Mouse (Mus musculus): ENCODE measurements around the gene Gm49396. TPM values are rescaled to one million over a fixed set of nuclear protein-coding genes. Genes with fewer than 3 reads are reported as not detected.

Gm49396 gene
- polyA plus RNA-seq, 1 experiment from 2014 or later, result 17.0 TPM

DNA sequence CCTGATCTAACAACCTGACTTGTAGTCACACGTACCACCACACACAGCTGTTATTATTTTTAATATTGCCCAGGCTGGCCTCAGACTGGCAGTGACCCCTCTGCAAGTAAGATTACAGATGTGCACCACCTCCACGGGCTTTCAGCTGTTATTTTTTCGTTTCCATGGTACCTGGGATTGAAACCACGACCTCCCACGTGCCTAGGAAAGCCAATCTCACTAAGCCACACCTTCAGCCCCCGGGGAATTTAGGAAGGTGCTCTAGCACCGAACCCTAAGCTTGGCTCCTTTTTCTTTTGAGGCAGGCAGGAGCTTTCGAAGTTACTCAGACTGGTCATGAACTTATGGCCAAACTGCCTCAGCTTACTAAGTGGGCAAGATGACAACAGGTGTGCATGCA, 41.3 kb downstream of the Gm49396 start:
- Histone ChIP-seq H3K27me3 (no peaks in the 10 kb centered on the region), H3K9me3 (replicated peaks) (no peaks in the 10 kb centered on the region), H3K27ac (no peak overlapping the region), H3K4me1 (peaks cover 44% of the 10 kb centered on the region), H3K9ac (no peak overlapping the region), H3K36me3 (no peaks in the 10 kb centered on the region), H3K4me3 (replicated peaks) (no peak overlapping the region), H3K4me2 (no peak overlapping the region)
- WGBS, result 37% methylated on average over 8 of the region's 8 CpGs
- ATAC-seq (replicated peaks; ENCODE audit: low FRiP score), result no peak

DNA sequence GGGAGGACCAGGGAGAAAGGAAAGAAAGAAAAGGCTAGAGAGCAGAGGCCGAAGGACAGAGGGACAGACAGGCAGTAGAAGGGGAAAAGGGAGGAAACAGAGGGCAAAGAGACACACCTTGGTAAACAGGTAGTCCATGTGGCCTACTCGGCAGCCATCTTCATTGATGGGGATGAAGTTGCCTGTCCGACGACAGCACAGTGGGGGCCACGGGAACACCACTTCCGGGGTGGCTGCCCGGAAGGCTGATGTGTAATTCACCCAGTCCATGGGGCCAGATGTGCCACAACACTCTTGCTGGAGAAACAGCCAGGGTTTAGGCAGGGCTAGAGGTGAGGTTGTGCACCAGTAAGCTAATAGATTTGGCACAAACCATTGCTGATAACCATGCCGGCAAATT, 41.8 kb downstream of the Gm49396 start:
- no peaks in the 10 kb centered on the region for H3K9me3 ChIP-seq (replicated peaks)
- H3K36me3 ChIP-seq, result no peaks in the 10 kb centered on the region
- H3K4me1 ChIP-seq, result peaks cover 39% of the 10 kb centered on the region
- no peak overlapping the region for H3K4me2 ChIP-seq
- H3K9ac ChIP-seq, result no peak overlapping the region
- no peak overlapping the region for H3K27ac ChIP-seq
- ATAC-seq (replicated peaks; ENCODE audit: low FRiP score), result no peak
- no peak overlapping the region for H3K4me3 ChIP-seq (replicated peaks)
- H3K27me3 ChIP-seq, result no peaks in the 10 kb centered on the region
- 86% methylated on average over 8 of the region's 8 CpGs for WGBS

DNA sequence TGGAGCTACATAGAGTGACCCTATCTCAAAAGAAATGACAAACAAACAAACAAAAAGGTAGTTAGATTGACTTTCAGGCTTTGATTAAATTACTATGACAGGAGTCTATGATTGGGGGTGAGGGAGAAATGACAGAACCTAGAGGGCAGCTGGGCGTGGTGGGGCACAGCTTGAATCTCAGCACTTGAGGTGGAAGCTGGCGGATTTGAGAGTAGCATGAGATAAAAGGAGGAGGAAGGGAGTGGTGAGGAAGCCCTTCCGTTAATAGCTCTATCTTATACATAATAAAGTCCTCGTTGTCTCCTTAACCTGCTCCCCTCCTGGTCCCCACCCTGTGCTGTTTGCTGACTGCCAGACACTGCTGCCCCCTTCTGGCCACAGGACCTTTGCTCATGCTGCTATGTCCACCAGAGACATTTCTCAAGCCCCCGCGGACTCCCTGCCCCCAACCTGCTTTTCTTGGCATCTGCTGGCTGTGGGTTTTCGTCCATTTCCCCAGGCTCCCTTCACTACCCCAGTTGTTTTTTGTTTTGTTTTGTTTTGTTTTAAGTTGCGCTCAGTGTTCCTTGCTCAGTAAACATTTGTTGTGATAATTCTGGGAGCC, 44.7 kb downstream of the Gm49396 start:
- Histone ChIP-seq H3K4me1 (peaks cover 33% of the 10 kb centered on the region), H3K4me2 (no peak overlapping the region), H3K9me3 (replicated peaks) (no peaks in the 10 kb centered on the region), H3K4me3 (replicated peaks) (no peak overlapping the region), H3K27ac (no peak overlapping the region), H3K36me3 (no peaks in the 10 kb centered on the region), H3K9ac (no peak overlapping the region), H3K27me3 (no peaks in the 10 kb centered on the region)
- ATAC-seq (replicated peaks; ENCODE audit: low FRiP score), result 0 out of 2 replicates have a peak, but pooled peaks have one; percentile 59
- WGBS, result 24% methylated on average over 8 of the region's 8 CpGs

DNA sequence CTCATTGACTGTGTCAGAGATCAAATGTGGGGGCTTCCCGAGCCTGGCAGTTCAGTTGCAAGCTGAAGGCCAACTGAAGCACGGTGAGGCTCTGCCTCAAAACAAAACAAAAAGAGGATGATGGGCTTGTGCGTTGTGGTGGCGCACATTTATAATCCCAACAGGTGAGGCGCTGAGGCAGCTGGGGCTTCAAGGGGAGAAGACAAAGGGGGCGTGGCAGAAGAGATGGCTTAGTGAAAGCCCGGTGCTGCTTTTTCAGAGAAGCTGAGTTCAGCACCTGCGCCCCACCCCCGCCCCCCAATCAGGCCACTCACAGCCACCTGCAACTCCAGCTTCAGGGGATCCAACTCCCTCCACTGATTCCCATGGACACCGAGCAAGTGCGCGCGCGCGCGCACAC, 45.3 kb downstream of the Gm49396 start:
- no peak overlapping the region for H3K4me3 ChIP-seq (replicated peaks)
- ATAC-seq (replicated peaks; ENCODE audit: low FRiP score), result no peak
- no peaks in the 10 kb centered on the region for H3K27me3 ChIP-seq
- no peak overlapping the region for H3K9ac ChIP-seq
- whole genome bisulfite sequencing, result 55% methylated on average over 16 of the region's 16 CpGs
- H3K4me1 ChIP-seq, result peaks cover 33% of the 10 kb centered on the region
- no peaks in the 10 kb centered on the region for H3K36me3 ChIP-seq
- no peak overlapping the region for H3K27ac ChIP-seq
- H3K9me3 ChIP-seq (replicated peaks), result no peaks in the 10 kb centered on the region
- no peak overlapping the region for H3K4me2 ChIP-seq

DNA sequence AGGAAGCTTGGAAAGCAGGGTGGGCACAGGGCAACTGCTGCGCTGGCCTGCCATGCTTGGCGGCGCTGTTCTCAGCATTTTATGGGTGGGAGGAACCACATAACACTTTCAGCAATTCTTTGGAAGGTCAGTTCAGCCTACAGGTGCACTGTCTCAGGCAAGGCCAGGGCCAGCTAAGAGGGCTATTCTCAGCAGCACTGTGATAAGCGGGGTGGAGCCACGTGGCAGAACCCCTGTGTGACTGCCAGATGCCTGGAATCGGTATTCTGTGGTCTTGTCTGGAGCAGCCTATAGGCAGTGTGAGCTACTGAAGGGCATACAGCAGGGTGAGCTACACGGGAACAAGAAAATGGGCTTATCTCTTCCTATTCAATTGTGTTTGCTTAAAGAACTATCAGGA, 46.9 kb downstream of the Gm49396 start:
- no peaks in the 10 kb centered on the region for H3K9me3 ChIP-seq (replicated peaks)
- no peaks in the 10 kb centered on the region for H3K27me3 ChIP-seq
- no peaks in the 10 kb centered on the region for H3K36me3 ChIP-seq
- peaks cover 22% of the 10 kb centered on the region for H3K4me1 ChIP-seq
- H3K4me2 ChIP-seq, result no peak overlapping the region
- H3K27ac ChIP-seq, result no peak overlapping the region
- ATAC-seq (replicated peaks; ENCODE audit: low FRiP score), result no peak
- no peak overlapping the region for H3K9ac ChIP-seq
- WGBS, result 60% methylated on average over 7 of the region's 7 CpGs
- no peak overlapping the region for H3K4me3 ChIP-seq (replicated peaks)

DNA sequence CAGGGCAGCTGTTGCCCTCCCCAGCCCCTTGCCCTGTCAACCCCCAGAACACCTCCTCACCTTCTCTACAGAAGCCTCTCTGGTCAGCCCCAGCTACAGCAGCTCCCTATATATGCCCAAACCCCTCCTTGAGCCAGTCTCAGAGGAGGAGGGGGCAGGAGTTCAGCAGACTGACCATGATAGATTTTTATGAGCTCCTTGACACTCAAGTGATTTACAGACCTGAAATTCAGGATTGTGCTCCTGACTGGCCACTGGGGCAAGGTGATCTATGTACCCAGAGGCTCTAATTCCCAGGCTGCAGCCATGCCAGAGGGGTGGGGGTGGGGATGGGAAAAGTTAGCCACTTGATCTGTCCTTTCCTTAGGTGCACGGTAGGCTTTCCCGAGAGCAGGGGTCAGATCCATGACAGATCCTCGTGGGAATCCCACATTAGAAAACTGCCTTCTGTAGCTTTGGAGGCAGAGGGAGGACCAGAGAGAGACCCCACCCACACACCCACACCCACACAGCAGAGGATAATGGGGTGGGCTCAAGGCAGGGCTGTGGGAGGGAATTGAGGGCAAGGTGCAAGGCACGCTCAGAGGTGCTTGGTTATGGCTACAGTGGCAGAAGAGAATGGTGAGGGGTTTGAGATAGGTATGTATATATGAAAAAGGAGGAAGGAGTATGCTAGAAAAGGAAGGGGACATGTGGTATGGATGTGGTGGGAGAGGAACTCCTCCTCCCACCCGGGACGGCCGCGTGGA, 49.7 kb downstream of the Gm49396 start, which contains the start of gene Upk1a:
Gene Upk1a, minus strand, starts transcription at position 194 of the 749 bp plus-strand sequence.
- peaks cover 22% of the 10 kb centered on the region for H3K4me1 ChIP-seq
- H3K9ac ChIP-seq, result no peak within 1 kb of the TSS
- WGBS, result 39% methylated on average over 8 of the region's 8 CpGs
- H3K36me3 ChIP-seq, result peaks cover 26% of the 10 kb centered on the region
- H3K4me3 ChIP-seq (replicated peaks), result no peak within 1 kb of the TSS
- no peaks in the 10 kb centered on the region for H3K27me3 ChIP-seq
- H3K4me2 ChIP-seq, result peak within 1 kb of the TSS; percentile 32
- 0 out of 2 replicates have a peak within 1 kb of the TSS, but pooled peaks have one; percentile 56 for H3K27ac ChIP-seq
- peak; percentile 57 for ATAC-seq (replicated peaks; ENCODE audit: low FRiP score)
- no peaks in the 10 kb centered on the region for H3K9me3 ChIP-seq (replicated peaks)

DNA sequence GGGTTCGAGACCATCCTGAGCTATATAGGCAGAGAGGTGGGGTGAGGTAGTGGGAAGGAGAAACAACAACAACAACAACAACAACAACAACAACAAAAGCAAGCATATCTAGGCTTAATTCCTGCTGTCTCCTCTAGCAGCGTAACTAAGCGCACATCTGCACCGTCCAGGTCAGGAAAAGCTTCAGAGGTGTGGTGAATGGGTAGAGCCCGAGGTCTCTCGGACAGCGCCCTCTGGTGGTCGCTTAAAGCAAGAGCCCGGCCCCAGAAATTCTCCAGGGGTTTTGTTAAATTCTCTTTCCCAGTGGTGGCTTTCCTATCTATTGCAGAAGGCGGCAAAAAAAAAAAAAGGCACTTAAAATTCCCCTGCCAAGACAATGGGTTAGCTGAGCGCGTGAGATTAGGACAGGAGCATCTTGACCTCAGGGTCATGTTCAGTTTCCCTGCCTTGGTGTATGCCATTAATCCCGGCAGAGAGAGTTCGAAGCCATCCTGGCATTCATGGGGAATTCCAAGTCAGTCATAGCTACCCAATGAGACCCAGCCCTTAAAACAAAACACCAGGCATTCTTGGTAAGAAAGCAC, 50.5 kb downstream of the Gm49396 start:
- peaks cover 34% of the 10 kb centered on the region for H3K36me3 ChIP-seq
- H3K4me2 ChIP-seq, result 0 out of 2 replicates have a peak overlapping the region, but pooled peaks have one; percentile 32
- H3K4me1 ChIP-seq, result peaks cover 17% of the 10 kb centered on the region
- no peaks in the 10 kb centered on the region for H3K27me3 ChIP-seq
- peak; percentile 31; the same call in 1 of the 2 replicates for ATAC-seq (replicated peaks; ENCODE audit: low FRiP score)
- H3K9me3 ChIP-seq (replicated peaks), result no peaks in the 10 kb centered on the region
- no peak overlapping the region for H3K4me3 ChIP-seq (replicated peaks)
- 23% methylated on average over 14 of the region's 14 CpGs for WGBS
- 0 out of 2 replicates have a peak overlapping the region, but pooled peaks have one; percentile 56 for H3K27ac ChIP-seq
- no peak overlapping the region for H3K9ac ChIP-seq

DNA sequence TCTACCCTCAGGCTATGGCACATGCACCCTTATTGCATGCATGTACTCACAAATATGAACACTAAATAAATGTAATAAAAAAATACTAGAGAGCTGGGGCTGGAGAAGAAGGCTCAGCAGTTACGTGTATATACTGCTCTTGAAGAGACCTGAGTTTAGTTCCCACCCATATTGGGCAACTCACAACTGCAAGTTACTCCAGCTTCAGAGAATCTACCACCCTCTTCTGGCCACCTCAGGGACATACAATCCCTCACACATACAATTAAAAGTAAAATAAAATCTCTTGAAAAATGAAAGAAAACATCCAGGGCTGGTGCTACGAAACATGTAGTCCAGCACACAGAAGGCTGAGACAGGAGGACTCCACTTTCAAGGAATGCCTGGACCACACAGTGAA, 51.3 kb downstream of the Gm49396 start:
- no peak overlapping the region for H3K9ac ChIP-seq
- H3K4me3 ChIP-seq (replicated peaks), result no peak overlapping the region
- H3K4me2 ChIP-seq, result no peak overlapping the region
- no peaks in the 10 kb centered on the region for H3K27me3 ChIP-seq
- H3K9me3 ChIP-seq (replicated peaks), result no peaks in the 10 kb centered on the region
- WGBS, result 83% methylated on average over 2 of the region's 2 CpGs
- peaks cover 15% of the 10 kb centered on the region for H3K4me1 ChIP-seq
- no peak for ATAC-seq (replicated peaks; ENCODE audit: low FRiP score)
- peaks cover 42% of the 10 kb centered on the region for H3K36me3 ChIP-seq
- no peak overlapping the region for H3K27ac ChIP-seq

DNA sequence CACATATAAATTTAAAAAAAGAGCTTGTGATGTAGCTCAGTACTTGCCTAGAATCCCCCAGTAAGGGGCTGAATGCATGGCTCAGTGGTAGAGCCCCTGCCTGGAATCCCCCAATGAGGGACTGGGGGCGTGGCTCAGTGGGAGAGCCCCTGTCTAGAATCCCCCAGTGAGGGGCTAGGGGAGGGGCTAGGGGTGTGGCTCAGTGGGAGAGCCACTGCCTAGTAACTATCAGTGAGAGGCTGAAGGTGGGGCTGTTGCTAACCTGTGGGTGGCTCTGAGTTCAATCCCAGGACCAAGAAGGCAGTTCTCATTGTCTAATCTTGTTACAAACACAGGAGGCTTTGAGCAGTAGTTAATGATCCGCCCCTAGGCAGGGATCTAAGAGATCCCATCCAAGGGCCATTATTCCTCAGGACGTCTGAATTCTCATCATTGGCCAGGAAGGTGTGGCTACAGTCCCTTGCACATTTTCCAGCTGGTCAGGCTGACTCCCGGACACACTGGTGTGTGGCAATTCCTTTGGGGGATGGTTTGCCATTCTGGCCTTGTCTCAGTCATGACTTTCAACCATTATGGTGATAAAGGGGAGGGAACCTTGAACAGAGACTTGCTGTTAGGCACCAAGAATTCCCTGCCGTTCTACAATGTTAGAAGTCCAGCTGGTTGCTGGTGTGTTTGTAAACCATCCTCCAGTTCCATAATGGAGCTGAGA, 52.1 kb downstream of the Gm49396 start:
- H3K4me2 ChIP-seq, result no peak overlapping the region
- no peak overlapping the region for H3K4me3 ChIP-seq (replicated peaks)
- no peak for ATAC-seq (replicated peaks; ENCODE audit: low FRiP score)
- WGBS, result 55% methylated on average over 5 of the region's 5 CpGs
- peaks cover 15% of the 10 kb centered on the region for H3K4me1 ChIP-seq
- H3K27ac ChIP-seq, result no peak overlapping the region; the same call in 1 of the 2 replicates
- H3K27me3 ChIP-seq, result no peaks in the 10 kb centered on the region
- no peaks in the 10 kb centered on the region for H3K9me3 ChIP-seq (replicated peaks)
- no peak overlapping the region for H3K9ac ChIP-seq
- H3K36me3 ChIP-seq, result peaks cover 49% of the 10 kb centered on the region
